Mouse (Mus musculus) cerebellum, adult 18-20 months (tissue): ENCODE data around the gene Sae1.
A peak's percentile ranks its signal among the peaks of the same experiment; 100 is the strongest.
"Not testable (repeated sequence)": the region's sequence is repeated elsewhere in the genome, so short reads cannot be mapped to it uniquely, and the experiment has no call there.

Experiments
- DNase-seq, 2 experiments: peaks; one replicate each; pipeline ENCODE4 v3.0.0; 2021

Sae1 gene

GRCm38 (mm10) chr7:16402449-16402848, 14.8 kb upstream of the Sae1 start:
- peak in 1 of 2 experiments; percentile 34 for DNase-seq

GRCm38 (mm10) chr7:16401991-16402431, 14.4 kb upstream of the Sae1 start:
- peak; percentile 46 to 61 for DNase-seq

GRCm38 (mm10) chr7:16400689-16401611, 13.3 kb upstream of the Sae1 start, which contains the start of gene Zc3h4:
TSS of gene Zc3h4 (plus strand) at chr7:16400910.
- DNase-seq, result peak; percentile 88 to 89

GRCm38 (mm10) chr7:16399820-16400688, 12.4 kb upstream of the Sae1 start:
- DNase-seq, result peak; percentile 99

- DNase-seq, result peak; percentile 93 to 94
These were observed 11.7 kb upstream of the Sae1 start for GRCm38 (mm10) chr7:16399098-16399819.

- no peak for DNase-seq
These were observed 10.9 kb upstream of the Sae1 start for GRCm38 (mm10) chr7:16398387-16399050.

- no peak for DNase-seq
These were observed 9.9 kb upstream of the Sae1 start for GRCm38 (mm10) chr7:16397465-16397864.

- peak; percentile 48 to 68 for DNase-seq
These were observed 8.3 kb upstream of the Sae1 start for GRCm38 (mm10) chr7:16395944-16396343.

GRCm38 (mm10) chr7:16392923-16393322, 5.3 kb upstream of the Sae1 start:
- DNase-seq, result no peak

- not testable (repeated sequence) for DNase-seq
These were observed 2.3 kb upstream of the Sae1 start for GRCm38 (mm10) chr7:16389942-16390341.

- DNase-seq, result peak; percentile 38 to 52
These were observed 11.1 kb downstream of the Sae1 start for GRCm38 (mm10) chr7:16376505-16376904.

GRCm38 (mm10) chr7:16374989-16375388, 12.6 kb downstream of the Sae1 start:
- no peak for DNase-seq

GRCm38 (mm10) chr7:16373719-16374118, 13.9 kb downstream of the Sae1 start:
- no peak for DNase-seq

GRCm38 (mm10) chr7:16370596-16370995, 17.0 kb downstream of the Sae1 start:
- DNase-seq, result no peak

- DNase-seq, result no peak
These were observed 18.8 kb downstream of the Sae1 start for GRCm38 (mm10) chr7:16368835-16369234.

GRCm38 (mm10) chr7:16366669-16367068, 20.9 kb downstream of the Sae1 start:
- DNase-seq, result no peak

- no peak for DNase-seq
These were observed 21.4 kb downstream of the Sae1 start for GRCm38 (mm10) chr7:16366133-16366646.

GRCm38 (mm10) chr7:16364901-16365500, 22.6 kb downstream of the Sae1 start:
- DNase-seq, result no peak

- no peak for DNase-seq
These were observed 23.3 kb downstream of the Sae1 start for GRCm38 (mm10) chr7:16364319-16364718.

- no peak for DNase-seq
These were observed 30.0 kb downstream of the Sae1 start for GRCm38 (mm10) chr7:16357602-16358001.

- DNase-seq, result no peak
These were observed 31.6 kb downstream of the Sae1 start for GRCm38 (mm10) chr7:16355854-16356594.
